Mouse (Mus musculus) G1E (cell line): ENCODE results near the gene Rgs8.

Source experiments
- CTCF ChIP-seq: IDR thresholded peaks from 2 replicates; pipeline ENCODE4 v1.5.1; 2012; ENCODE audit warnings: low read depth, low read length, inconsistent platforms, mixed read lengths
- TAL1 ChIP-seq: conservative IDR thresholded peaks from 2 replicates; pipeline ENCODE4 v1.6.1; 2012; ENCODE audit warnings: low read depth, low read length, inconsistent platforms, mixed read lengths

DNA sequence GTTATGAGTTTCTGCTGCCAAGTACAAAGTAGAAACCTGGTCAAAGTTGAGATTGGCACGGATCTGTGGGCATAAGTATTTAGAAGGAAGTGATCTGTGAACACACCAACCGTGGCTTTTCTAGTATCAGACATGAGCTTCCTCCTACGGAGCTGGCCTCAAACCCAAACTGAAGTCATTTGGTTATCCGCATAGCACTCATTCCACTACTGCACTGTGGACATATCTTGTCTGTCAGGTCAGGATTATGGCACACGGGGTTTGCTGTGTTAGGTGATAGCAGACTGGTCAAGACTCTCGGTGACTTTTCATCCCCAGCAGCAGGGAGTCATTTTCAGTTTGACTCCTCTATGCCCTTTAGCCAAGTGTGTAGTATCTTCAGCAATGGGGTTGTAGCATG is 20.1 kb upstream of the Rgs8 start:
- TF ChIP-seq CTCF (no peak), TAL1 (no peak)
